Mouse (Mus musculus) spleen, adult 18-20 months (tissue): ENCODE measurements around the gene Lag3.

ENCODE experiments used
- DNase-seq, 2 experiments: peaks; one replicate each; pipeline ENCODE4 v3.0.0; 2022; ENCODE audit warnings: mixed read lengths in 2 of 2

Gene Lag3

DNA sequence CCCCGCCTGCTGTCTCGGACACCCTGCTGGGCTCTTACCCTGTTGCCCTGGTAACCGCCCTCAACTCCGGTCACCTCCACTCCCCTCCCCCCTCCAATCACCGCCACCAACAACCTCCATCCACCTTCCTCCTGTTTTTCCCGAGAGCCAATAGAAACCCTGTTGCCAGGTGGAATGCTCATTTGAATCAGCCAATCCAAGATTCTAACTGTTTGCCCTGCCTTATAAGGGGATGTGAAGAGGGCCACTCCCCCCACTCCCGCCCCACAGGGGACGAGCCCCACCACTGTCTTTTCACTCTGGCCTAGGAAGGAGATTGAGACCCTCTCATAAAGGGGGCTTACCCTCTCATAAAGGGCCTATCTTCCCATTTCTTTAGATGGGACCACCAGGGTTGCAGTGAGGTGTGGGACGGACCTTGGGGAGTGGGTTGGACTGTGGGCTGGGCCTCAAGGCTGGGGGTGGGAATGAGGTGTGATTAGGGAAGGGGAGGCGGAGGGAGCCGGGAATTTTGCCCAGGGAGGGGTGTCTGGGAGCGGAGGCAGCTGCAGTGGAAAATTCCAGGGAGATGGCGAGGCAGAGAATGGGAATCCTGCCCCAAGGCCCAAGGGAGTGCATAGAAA is 8.3 kb upstream of the Lag3 start, which contains the start of gene Ptms:
Ptms (minus strand) TSS at position 409 of the 623 bp plus-strand sequence.
- peak; percentile 53 to 63 for DNase-seq

DNA sequence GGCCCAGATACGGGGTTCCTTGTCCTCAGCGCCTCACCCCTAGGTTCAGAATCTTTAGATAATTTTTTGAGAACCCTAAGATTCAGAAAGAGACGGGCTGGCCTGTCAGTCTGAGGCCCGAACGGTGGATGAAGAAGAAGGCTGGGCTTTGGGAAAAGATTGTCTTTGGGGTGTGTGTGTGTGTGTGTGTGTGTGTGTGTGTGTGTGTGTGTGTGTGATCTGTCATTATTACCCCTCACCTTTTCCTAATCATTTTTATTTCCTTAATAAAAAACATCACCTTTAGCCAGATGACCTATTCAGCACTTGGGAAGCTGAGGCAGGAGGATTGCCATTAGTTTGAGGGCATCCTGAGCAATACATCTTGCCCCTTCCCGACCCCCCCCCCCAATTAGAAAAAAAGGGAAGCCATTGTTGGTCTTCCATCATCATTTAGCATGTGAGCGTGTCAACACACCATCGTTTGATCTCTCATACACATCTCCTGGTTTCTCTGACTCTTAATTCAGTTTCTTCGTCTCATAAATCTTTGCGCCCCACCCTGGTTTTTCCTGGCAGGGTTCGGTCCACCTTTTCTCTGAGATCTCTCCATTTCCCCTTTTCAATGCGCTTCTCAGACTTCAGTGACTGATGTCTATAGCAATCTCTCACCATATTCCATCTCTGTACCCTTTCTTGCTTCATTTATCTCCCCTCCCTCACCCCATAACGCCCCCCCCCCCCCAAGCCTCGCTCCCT is 7.6 kb upstream of the Lag3 start:
- DNase-seq = no peak

- DNase-seq = no peak
Measured at GRCm38 (mm10) chr6:124918331-124918690, 6.8 kb upstream of the Lag3 start.

DNA sequence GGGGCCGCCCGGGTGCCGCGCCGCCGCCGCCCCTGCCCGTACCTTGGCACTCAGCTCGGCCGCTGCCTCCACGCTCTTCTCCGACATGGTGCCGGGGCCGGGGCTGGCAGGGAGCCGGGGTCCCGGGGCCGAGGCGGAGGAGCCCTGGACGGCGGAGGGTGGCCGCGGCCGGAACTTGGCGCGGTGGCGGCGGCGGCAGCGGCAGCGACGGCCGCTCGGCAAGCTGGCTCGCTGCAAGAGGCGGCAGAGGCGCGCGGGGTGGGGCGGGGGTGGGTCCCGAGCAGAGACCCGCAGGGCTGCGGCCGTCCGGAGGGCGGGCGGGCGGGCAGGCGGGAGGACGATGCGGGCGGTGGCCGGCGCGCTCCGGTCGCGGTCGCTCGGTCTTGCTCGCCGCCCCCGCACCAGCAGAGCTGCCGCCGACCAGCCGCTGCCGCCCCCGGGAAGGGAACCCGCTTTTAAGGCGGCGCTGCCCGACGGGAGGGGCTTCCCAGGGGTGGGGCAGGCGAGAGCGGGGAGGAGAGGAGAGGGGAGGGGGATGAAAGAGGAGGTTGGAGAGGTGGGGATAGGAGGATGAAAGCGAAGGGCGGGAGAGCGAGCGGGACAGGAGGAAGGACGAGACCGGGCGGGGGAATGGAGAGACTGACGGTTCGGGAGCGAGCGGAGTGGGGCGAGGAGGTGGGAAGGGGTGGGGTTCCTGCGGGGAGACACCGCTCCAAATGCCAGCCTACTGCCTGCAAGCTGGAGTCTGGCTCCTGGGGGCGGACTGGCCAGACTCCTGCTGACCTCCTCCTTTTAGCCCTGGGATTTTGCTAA is 6.2 kb upstream of the Lag3 start:
- peak; percentile 64 to 66 for DNase-seq

GRCm38 (mm10) chr6:124916695-124917517 is 5.4 kb upstream of the Lag3 start:
- peak; percentile 79 to 95 for DNase-seq

- no peak for DNase-seq
Measured at GRCm38 (mm10) chr6:124915942-124916694, 4.6 kb upstream of the Lag3 start.

GRCm38 (mm10) chr6:124915160-124915941 is 3.8 kb upstream of the Lag3 start:
- no peak for DNase-seq

DNA sequence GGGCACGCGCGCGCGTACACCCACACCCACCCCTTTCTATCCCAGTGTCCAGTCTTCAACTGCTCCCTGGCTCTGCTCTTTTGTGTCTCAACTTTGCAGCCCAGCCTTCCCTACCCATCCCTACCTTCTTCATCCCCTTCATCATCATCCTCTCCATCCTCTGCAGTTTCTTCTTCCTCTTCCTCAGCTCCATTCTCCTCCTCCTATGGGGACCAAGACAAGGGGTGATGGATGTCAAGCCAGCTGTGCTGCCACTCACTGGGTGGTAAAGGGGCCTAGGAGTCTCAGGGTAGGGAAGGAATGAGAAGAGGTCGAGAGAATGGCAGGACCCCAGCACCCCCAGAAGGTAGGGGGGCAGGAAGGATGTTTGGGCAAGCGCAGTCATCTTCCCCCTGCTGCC is 3.0 kb upstream of the Lag3 start:
- DNase-seq = no peak

GRCm38 (mm10) chr6:124913721-124914285 is 2.3 kb upstream of the Lag3 start:
- DNase-seq = no peak

- no peak for DNase-seq
Measured at GRCm38 (mm10) chr6:124913214-124913613, 1.7 kb upstream of the Lag3 start.

DNA sequence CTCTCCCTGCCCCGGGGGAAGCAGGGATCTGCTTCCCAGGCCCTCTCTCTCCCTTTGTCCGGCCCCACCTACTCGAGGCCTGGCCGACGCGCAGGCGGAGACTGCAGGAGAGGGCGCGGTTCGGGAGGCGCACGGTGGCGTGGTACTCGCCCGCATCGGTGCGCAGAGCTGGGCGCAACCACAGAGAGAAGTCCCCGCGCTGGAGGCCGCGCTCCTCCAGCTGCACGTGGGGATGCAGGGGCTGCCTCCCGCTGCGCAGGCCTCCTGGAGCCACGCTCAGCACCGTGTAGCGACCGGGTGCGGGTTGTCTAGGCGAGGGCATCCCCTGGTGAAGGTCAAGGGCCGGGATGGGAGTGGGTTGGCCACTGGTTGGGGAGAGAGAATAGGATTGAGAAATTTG is 1.5 kb downstream of the Lag3 start:
- DNase-seq = no peak

DNA sequence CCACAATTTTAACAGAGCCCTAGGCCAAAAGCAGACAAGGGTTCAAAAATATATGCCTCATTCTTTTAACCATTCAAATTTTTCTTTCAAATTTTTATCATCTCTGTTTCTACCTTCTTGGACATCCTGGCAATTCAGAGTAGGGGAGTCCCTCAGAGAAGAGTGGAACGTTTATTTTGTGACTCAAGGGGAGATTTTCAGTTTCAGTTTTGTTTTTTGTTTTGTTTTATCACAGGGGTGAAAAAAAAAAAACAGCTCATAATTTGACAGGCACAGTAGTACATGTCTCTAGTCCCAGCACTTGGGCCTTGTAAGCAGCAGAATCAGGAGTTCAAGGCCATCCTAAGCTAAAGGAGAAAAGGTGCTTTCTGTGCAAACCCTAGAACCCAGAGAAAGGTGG is 3.7 kb downstream of the Lag3 start:
- no peak for DNase-seq

DNA sequence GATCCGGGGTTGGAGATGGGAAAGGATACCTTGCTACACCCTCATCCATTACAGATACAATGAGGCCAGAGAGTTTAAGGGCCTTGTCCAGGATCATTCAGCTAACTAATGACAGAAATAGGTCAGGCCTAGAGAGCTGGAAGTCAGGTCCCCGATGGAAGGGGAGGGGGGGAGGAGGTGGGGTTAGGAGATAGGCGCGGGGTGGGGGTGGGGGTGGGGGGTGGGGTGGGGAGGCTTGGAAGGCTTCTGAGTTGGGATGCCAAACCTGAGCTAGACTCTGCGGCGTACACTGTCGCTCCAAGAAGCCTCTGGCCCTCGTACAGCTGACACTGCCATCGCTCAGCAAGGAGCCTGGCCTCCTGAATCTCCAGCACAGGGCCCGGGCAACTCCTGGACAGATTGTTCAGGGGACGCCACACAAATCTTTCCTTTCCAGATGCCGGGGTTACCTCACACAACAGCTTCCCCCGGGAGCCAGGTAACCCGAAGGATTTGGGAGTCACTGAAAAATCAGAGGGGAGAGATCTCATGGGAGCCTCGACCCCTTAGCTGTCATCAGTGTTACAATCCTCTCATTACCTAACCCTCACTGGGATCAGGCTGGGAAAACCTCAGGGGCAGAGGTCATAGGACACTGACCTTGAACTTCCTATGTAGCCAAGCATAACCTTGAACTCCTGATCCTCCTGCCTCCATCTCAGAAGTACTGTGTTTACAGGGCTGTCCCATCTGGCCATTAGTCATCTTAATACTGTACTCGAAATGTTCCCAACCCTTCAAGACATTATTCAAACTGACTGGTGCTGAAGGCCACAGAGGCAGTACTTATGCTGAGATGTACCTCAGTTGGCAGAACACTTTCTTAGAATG is 6.3 kb downstream of the Lag3 start:
- DNase-seq = no peak

GRCm38 (mm10) chr6:124904161-124904981 is 7.1 kb downstream of the Lag3 start:
- DNase-seq = no peak

DNA sequence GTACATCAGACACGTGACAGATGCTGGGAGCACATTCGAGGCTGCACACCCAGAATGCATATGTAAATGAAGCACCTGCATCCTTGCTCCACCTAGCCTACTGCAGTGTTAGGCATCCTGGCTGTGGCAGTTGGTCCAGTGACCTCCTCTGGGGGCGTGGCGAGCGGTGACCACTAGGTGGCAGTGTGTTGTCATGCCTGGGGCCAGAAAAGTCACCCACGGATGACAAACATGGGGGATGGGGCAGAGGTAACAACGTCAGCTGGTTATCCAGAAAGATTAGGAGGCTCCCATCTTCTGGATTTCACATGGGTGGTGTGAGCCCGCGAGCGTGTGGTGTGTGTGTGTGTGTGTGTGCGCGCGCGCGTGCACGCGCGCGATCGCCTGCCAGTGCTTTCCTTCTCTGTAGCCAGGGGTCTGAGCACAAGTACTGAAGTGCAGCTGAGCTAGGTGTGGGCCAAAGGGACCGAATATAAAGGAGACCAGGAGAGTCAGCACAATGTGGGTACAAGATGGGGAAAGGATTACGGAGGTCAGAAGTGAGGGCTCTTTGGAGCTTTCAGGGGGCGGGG is 7.8 kb downstream of the Lag3 start:
- DNase-seq = peak; percentile 89 to 97

GRCm38 (mm10) chr6:124901851-124902250 is 9.7 kb downstream of the Lag3 start:
- DNase-seq = no peak

- no peak for DNase-seq
Measured at GRCm38 (mm10) chr6:124900801-124901480, 10.6 kb downstream of the Lag3 start.
